Mouse (Mus musculus): Measurements from ENCODE around the gene Herc3. TPM values are rescaled to one million over a fixed set of nuclear protein-coding genes. Genes with fewer than 3 reads are reported as not detected.

Gene Herc3
- total and polyA plus RNA-seq, 3 experiments, result 1.9 to 5.7 TPM; not detected in 1

DNA sequence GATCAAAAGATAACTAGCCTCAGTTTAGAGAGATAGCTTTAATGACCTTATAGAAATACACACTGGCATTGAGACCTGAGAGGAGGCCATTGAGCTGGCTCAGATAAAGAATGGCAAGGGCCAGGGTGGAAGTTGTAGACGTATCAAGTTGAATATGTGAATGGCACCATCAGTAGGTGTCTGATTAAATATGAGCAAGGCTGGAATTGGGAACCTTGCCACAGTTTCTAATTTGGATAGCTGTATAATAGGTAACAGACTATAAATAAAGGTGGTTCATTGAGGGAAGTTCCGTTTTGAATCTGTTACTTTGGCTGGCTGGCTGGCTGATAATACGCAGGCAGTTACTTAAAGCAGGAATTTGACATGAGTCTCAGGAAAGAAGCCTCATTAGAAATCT, 65.4 kb downstream of the Herc3 start:
- Histone ChIP-seq H3K4me1 (ENCODE audit: control insufficient read depth in 1 of 2, insufficient read depth in 2 of 2, low read length in 2 of 2) (no peaks in the 10 kb centered on the region), H3K9ac (ENCODE audit: control insufficient read depth, low read depth, low read length, poor library complexity, severe bottlenecking) (no peak overlapping the region), H3K27ac (ENCODE audit: control insufficient read depth, low read depth, low read length) (no peak overlapping the region), H3K9me3 (replicated peaks; ENCODE audit: insufficient read depth, low read length) (no peaks in the 10 kb centered on the region), H3K36me3 (ENCODE audit: control insufficient read depth in 1 of 2, insufficient read depth in 2 of 2, low read length in 2 of 2) (no peaks in the 10 kb centered on the region), H3K4me3 (ENCODE audit: control insufficient read depth in 1 of 2, insufficient read depth in 1 of 2, low read depth in 2 of 2, low read length in 2 of 2) (no peak overlapping the region), H3K79me2 (ENCODE audit: control insufficient read depth, insufficient read depth, low read length, poor library complexity) (no peaks in the 10 kb centered on the region), H3K27me3 (ENCODE audit: control insufficient read depth in 1 of 2, insufficient read depth in 2 of 2, low read length in 2 of 2) (no peaks in the 10 kb centered on the region)
- DNase-seq (ENCODE audit: low read depth, low spot score), result no peak
- TF ChIP-seq HCFC1 (IDR thresholded peaks at IDR 0.05; ENCODE audit: low read depth, low read length) (no peak), ZMIZ1 (IDR thresholded peaks at IDR 0.05; ENCODE audit: low read depth, low read length) (no peak), MYB (IDR thresholded peaks at IDR 0.05; ENCODE audit: low read depth, low read length) (no peak), ZKSCAN1 (IDR thresholded peaks at IDR 0.05; ENCODE audit: low read depth, low read length) (no peak), MAZ (IDR thresholded peaks at IDR 0.05; ENCODE audit: low read depth, low read length) (no peak)

DNA sequence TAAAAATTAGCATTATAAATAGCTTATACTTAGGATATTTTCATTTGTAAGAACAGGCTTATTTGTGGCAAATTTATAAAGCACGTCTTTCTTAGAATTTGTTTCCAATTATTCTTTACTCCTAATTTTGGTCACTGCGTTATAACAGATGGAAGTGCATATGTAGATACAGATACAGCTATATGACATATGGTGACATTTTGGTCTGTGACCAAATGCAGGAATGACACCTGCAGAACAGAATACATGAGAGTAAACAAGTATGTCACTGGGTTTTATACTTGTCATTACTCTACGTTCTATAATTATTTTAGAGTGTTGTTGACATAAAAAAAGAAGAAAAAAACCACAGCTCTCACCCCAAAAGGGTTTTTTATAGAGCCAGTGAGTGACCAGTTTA, 67.8 kb downstream of the Herc3 start:
- no peaks in the 10 kb centered on the region for H3K79me2 ChIP-seq (ENCODE audit: control insufficient read depth, insufficient read depth, low read length, poor library complexity)
- no peaks in the 10 kb centered on the region for H3K4me1 ChIP-seq (ENCODE audit: control insufficient read depth in 1 of 2, insufficient read depth in 2 of 2, low read length in 2 of 2)
- H3K27ac ChIP-seq (ENCODE audit: control insufficient read depth, low read depth, low read length), result no peak overlapping the region
- H3K36me3 ChIP-seq (ENCODE audit: control insufficient read depth in 1 of 2, insufficient read depth in 2 of 2, low read length in 2 of 2), result no peaks in the 10 kb centered on the region
- no peaks in the 10 kb centered on the region for H3K9me3 ChIP-seq (replicated peaks; ENCODE audit: insufficient read depth, low read length)
- no peaks in the 10 kb centered on the region for H3K27me3 ChIP-seq (ENCODE audit: control insufficient read depth in 1 of 2, insufficient read depth in 2 of 2, low read length in 2 of 2)
- no peak for DNase-seq (ENCODE audit: low read depth, low spot score)
- H3K4me3 ChIP-seq (ENCODE audit: control insufficient read depth in 1 of 2, insufficient read depth in 1 of 2, low read depth in 2 of 2, low read length in 2 of 2), result no peak overlapping the region
- no peak for TF ChIP-seq RAD21 (IDR thresholded peaks at IDR 0.05; ENCODE audit: low read depth, low read length)
- no peak for TF ChIP-seq MYC (IDR thresholded peaks at IDR 0.05; ENCODE audit: low read depth, low read length)
- TF ChIP-seq CHD1 (IDR thresholded peaks at IDR 0.05; ENCODE audit: low read depth, low read length), result no peak
- TF ChIP-seq POLR2A (IDR thresholded peaks at IDR 0.05; ENCODE audit: control insufficient read depth in 1 of 2, insufficient read depth in 1 of 2, low read depth in 1 of 2, low read length in 2 of 2, poor library complexity in 1 of 2), result no peak
- TF ChIP-seq UBTF (IDR thresholded peaks at IDR 0.05; ENCODE audit: borderline replicate concordance, insufficient read depth, low read depth, low read length), result no peak
- H3K9ac ChIP-seq (ENCODE audit: control insufficient read depth, low read depth, low read length, poor library complexity, severe bottlenecking), result no peak overlapping the region

DNA sequence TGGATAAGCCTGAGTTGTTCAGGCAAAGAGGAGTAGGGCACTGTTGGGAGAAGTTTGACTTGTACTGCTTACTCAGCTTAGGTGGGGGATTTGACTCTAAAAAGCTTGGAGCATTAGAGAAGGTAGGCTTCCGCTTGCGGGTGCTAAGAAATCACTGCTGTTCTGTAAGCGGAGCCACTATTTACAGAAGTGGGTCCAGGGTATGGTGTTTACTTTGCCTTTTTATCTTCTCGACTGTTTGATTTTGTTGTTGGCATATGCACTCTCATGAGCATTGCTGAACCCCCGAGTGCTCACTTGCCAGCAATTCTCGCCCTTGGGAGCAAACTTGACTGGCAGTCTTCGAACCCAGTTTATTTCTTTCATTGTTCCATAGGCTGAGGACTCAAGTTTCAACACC, 69.3 kb downstream of the Herc3 start:
- H3K9me3 ChIP-seq (replicated peaks; ENCODE audit: insufficient read depth, low read length), result no peaks in the 10 kb centered on the region
- no peak overlapping the region for H3K9ac ChIP-seq (ENCODE audit: control insufficient read depth, low read depth, low read length, poor library complexity, severe bottlenecking)

More for the DNA sequence above, 69.3 kb downstream of the Herc3 start:
- Histone ChIP-seq H3K27ac (ENCODE audit: control insufficient read depth, low read depth, low read length) (no peak overlapping the region), H3K79me2 (ENCODE audit: control insufficient read depth, insufficient read depth, low read length, poor library complexity) (no peaks in the 10 kb centered on the region), H3K4me3 (ENCODE audit: control insufficient read depth in 1 of 2, insufficient read depth in 1 of 2, low read depth in 2 of 2, low read length in 2 of 2) (no peak overlapping the region), H3K36me3 (ENCODE audit: control insufficient read depth in 1 of 2, insufficient read depth in 2 of 2, low read length in 2 of 2) (no peaks in the 10 kb centered on the region), H3K4me1 (ENCODE audit: control insufficient read depth in 1 of 2, insufficient read depth in 2 of 2, low read length in 2 of 2) (no peaks in the 10 kb centered on the region), H3K27me3 (ENCODE audit: control insufficient read depth in 1 of 2, insufficient read depth in 2 of 2, low read length in 2 of 2) (no peaks in the 10 kb centered on the region)
- no peak for TF ChIP-seq JUND (IDR thresholded peaks at IDR 0.05; ENCODE audit: low read depth, low read length)
- TF ChIP-seq ZC3H11A (IDR thresholded peaks at IDR 0.05; ENCODE audit: low read depth, low read length), result no peak
- no peak for TF ChIP-seq GATA1 (IDR thresholded peaks at IDR 0.05; ENCODE audit: low read depth, low read length)
- no peak for TF ChIP-seq MAX (IDR thresholded peaks at IDR 0.05; ENCODE audit: low read length)
- TF ChIP-seq MAFK (IDR thresholded peaks at IDR 0.05; ENCODE audit: borderline replicate concordance, low read depth, low read length), result no peak
- TF ChIP-seq HCFC1 (IDR thresholded peaks at IDR 0.05; ENCODE audit: low read depth, low read length), result no peak
- no peak for TF ChIP-seq BHLHE40 (IDR thresholded peaks at IDR 0.05; ENCODE audit: borderline replicate concordance, low read depth, low read length)
- no peak for TF ChIP-seq MYC (IDR thresholded peaks at IDR 0.05; ENCODE audit: low read depth, low read length)
- TF ChIP-seq CTCF (IDR thresholded peaks at IDR 0.05 in 2 of 3, conservative IDR thresholded peaks at IDR 0.05 in 1 of 3; ENCODE audit: control insufficient read depth in 1 of 3, insufficient read depth in 1 of 3, low read depth in 2 of 3, low read length in 3 of 3, poor library complexity in 1 of 3, severe bottlenecking in 1 of 3), result no peak
- no peak for TF ChIP-seq KAT2A (conservative IDR thresholded peaks at IDR 0.05; ENCODE audit: low read depth, low read length)
- TF ChIP-seq SIN3A (IDR thresholded peaks at IDR 0.05; ENCODE audit: low read length), result no peak
- no peak for TF ChIP-seq ZNF384 (IDR thresholded peaks at IDR 0.05; ENCODE audit: low read depth, low read length)
- no peak for TF ChIP-seq E2F4 (IDR thresholded peaks at IDR 0.05; ENCODE audit: borderline replicate concordance, low read depth, low read length)
- TF ChIP-seq TAL1 (IDR thresholded peaks at IDR 0.05; ENCODE audit: low read length), result no peak
- no peak for TF ChIP-seq CHD1 (IDR thresholded peaks at IDR 0.05; ENCODE audit: low read depth, low read length)
- no peak for TF ChIP-seq MYB (IDR thresholded peaks at IDR 0.05; ENCODE audit: low read depth, low read length)
- no peak for TF ChIP-seq USF1 (IDR thresholded peaks at IDR 0.05; ENCODE audit: low read depth, low read length)
- no peak for TF ChIP-seq MXI1 (IDR thresholded peaks at IDR 0.05; ENCODE audit: low read depth, low read length)
- TF ChIP-seq MEF2A (IDR thresholded peaks at IDR 0.05; ENCODE audit: extremely low read depth, insufficient replicate concordance, low read depth, low read length, poor library complexity, severe bottlenecking), result no peak
- no peak for DNase-seq (ENCODE audit: low read depth, low spot score)

Data from MEL (cell line).